Mouse (Mus musculus): ENCODE results near the gene Dnmt3a. TPM values are rescaled to one million over a fixed set of nuclear protein-coding genes. Genes with fewer than 3 reads are reported as not detected.

Gene Dnmt3a
- total and polyA plus RNA-seq, 2 experiments from 2014 or later: 31.7 to 76.0 TPM

- peak; percentile 7 for DNase-seq (ENCODE audit: low spot score)
- H3K27me3 ChIP-seq (ENCODE audit: control insufficient read depth, insufficient read depth, low read length): no peaks in the 10 kb centered on the region
- H3K27ac ChIP-seq (ENCODE audit: low read depth): peak overlapping the region; percentile 80
- no peak for ATAC-seq (ENCODE audit: insufficient read depth, low read depth)
- peak overlapping the region; percentile 55 for H3K4me2 ChIP-seq (ENCODE audit: low read depth, low read length)
- no peaks in the 10 kb centered on the region for H3K9me3 ChIP-seq (replicated peaks; ENCODE audit: control insufficient read depth, low read length)
- 0 out of 2 replicates have a peak overlapping the region, but pooled peaks have one; percentile 10 for H3K4me3 ChIP-seq (ENCODE audit: low read depth, low read length)
- TF ChIP-seq CTCF (IDR thresholded peaks at IDR 0.05; ENCODE audit: low read depth) (no peak), EP300 (IDR thresholded peaks at IDR 0.05; ENCODE audit: low read depth) (no peak)
- peak overlapping the region; percentile 43; the same call in 1 of the 2 replicates for H3K9ac ChIP-seq (replicated peaks; ENCODE audit: low read depth, low read length)
- peaks cover 35% of the 10 kb centered on the region for H3K4me1 ChIP-seq (ENCODE audit: control insufficient read depth, insufficient read depth)
- 41% methylated on average over 7 of the region's 7 CpGs for WGBS
- peaks cover 31% of the 10 kb centered on the region for H3K36me3 ChIP-seq (replicated peaks; ENCODE audit: control insufficient read depth, insufficient read depth, low read length)
Observed at GRCm38 (mm10) chr12:3833059-3833760, 27.4 kb downstream of the Dnmt3a start.

GRCm38 (mm10) chr12:3833851-3834273 lies 28.1 kb downstream of the Dnmt3a start:
- TF ChIP-seq CTCF (IDR thresholded peaks at IDR 0.05; ENCODE audit: low read depth): no peak
- TF ChIP-seq EP300 (IDR thresholded peaks at IDR 0.05; ENCODE audit: low read depth): no peak
- ATAC-seq (ENCODE audit: insufficient read depth, low read depth): peak; percentile 79
- Histone ChIP-seq H3K9me3 (replicated peaks; ENCODE audit: control insufficient read depth, low read length) (no peaks in the 10 kb centered on the region), H3K36me3 (replicated peaks; ENCODE audit: control insufficient read depth, insufficient read depth, low read length) (peaks cover 38% of the 10 kb centered on the region), H3K4me1 (ENCODE audit: control insufficient read depth, insufficient read depth) (peaks cover 35% of the 10 kb centered on the region), H3K27ac (ENCODE audit: low read depth) (peak overlapping the region; percentile 80), H3K4me2 (ENCODE audit: low read depth, low read length) (peak overlapping the region; percentile 55), H3K27me3 (ENCODE audit: control insufficient read depth, insufficient read depth, low read length) (no peaks in the 10 kb centered on the region), H3K9ac (replicated peaks; ENCODE audit: low read depth, low read length) (peak overlapping the region; percentile 43), H3K4me3 (ENCODE audit: low read depth, low read length) (peak overlapping the region; percentile 10; the same call in 1 of the 2 replicates)
- WGBS: 2% methylated on average over 8 of the region's 8 CpGs
- DNase-seq (ENCODE audit: low spot score): peak; percentile 79

- TF ChIP-seq CTCF (IDR thresholded peaks at IDR 0.05; ENCODE audit: low read depth) (peak; percentile 67), EP300 (IDR thresholded peaks at IDR 0.05; ENCODE audit: low read depth) (no peak)
- ATAC-seq (ENCODE audit: insufficient read depth, low read depth): peak; percentile 64
- H3K27ac ChIP-seq (ENCODE audit: low read depth): peak overlapping the region; percentile 80
- no peaks in the 10 kb centered on the region for H3K27me3 ChIP-seq (ENCODE audit: control insufficient read depth, insufficient read depth, low read length)
- H3K9ac ChIP-seq (replicated peaks; ENCODE audit: low read depth, low read length): peak overlapping the region; percentile 43
- H3K36me3 ChIP-seq (replicated peaks; ENCODE audit: control insufficient read depth, insufficient read depth, low read length): peaks cover 41% of the 10 kb centered on the region
- DNase-seq (ENCODE audit: low spot score): peak; percentile 45
- peak overlapping the region; percentile 55 for H3K4me2 ChIP-seq (ENCODE audit: low read depth, low read length)
- peak overlapping the region; percentile 10; the same call in 1 of the 2 replicates for H3K4me3 ChIP-seq (ENCODE audit: low read depth, low read length)
- peaks cover 35% of the 10 kb centered on the region for H3K4me1 ChIP-seq (ENCODE audit: control insufficient read depth, insufficient read depth)
- 13% methylated on average over 21 of the region's 21 CpGs for WGBS
- H3K9me3 ChIP-seq (replicated peaks; ENCODE audit: control insufficient read depth, low read length): no peaks in the 10 kb centered on the region
Observed at GRCm38 (mm10) chr12:3834373-3835314, 28.8 kb downstream of the Dnmt3a start.

GRCm38 (mm10) chr12:3835576-3835975 lies 29.8 kb downstream of the Dnmt3a start:
- H3K4me2 ChIP-seq (ENCODE audit: low read depth, low read length): no peak overlapping the region
- H3K4me3 ChIP-seq (ENCODE audit: low read depth, low read length): no peak overlapping the region
- H3K4me1 ChIP-seq (ENCODE audit: control insufficient read depth, insufficient read depth): peaks cover 35% of the 10 kb centered on the region
- no peaks in the 10 kb centered on the region for H3K9me3 ChIP-seq (replicated peaks; ENCODE audit: control insufficient read depth, low read length)
- ATAC-seq (ENCODE audit: insufficient read depth, low read depth): no peak
- H3K27ac ChIP-seq (ENCODE audit: low read depth): no peak overlapping the region
- no peak for TF ChIP-seq EP300 (IDR thresholded peaks at IDR 0.05; ENCODE audit: low read depth)
- no peak for TF ChIP-seq CTCF (IDR thresholded peaks at IDR 0.05; ENCODE audit: low read depth)
- no peaks in the 10 kb centered on the region for H3K27me3 ChIP-seq (ENCODE audit: control insufficient read depth, insufficient read depth, low read length)
- 15% methylated on average over 2 of the region's 2 CpGs for WGBS
- no peak for DNase-seq (ENCODE audit: low spot score)
- H3K36me3 ChIP-seq (replicated peaks; ENCODE audit: control insufficient read depth, insufficient read depth, low read length): peaks cover 50% of the 10 kb centered on the region
- no peak overlapping the region for H3K9ac ChIP-seq (replicated peaks; ENCODE audit: low read depth, low read length)

DNA sequence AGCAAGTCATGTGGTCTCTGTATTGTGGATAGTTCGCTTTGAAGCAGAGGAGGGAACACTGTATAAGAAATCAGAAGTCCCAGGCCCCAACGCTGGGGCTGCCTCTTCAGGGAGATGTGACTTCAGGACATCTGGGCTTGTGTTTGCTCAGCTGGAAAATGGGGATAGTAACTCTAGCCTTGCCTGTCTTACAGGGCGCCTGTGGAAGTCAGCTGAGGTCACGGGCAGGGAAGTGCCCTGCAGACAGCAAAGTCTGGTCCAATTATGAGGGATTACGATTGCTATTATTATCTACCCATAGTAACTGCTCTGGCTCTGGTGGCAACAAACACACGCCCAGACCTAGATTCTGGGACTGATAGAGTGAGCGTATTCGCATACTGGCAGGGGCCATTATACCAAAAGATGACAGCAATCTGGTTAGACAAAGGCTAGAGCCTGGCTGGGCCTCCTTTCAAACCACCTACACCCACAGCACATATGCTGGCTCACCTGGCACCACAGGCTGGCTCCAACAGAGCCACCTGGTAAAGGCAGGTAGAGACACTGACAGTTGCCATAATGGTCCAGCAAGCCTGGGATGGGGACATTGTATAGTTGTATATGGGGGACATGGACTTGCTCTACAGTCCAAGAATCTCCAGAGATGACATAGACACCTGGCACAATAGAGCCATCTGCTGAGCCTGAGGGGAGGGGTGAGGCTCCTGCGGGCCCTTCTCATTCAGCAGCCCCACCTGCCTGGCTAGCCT lies 31.4 kb downstream of the Dnmt3a start:
- no peak overlapping the region for H3K27ac ChIP-seq (ENCODE audit: low read depth)
- no peak for DNase-seq (ENCODE audit: low spot score)

More for the DNA sequence above, 31.4 kb downstream of the Dnmt3a start:
- Histone ChIP-seq H3K4me2 (ENCODE audit: low read depth, low read length) (no peak overlapping the region), H3K36me3 (replicated peaks; ENCODE audit: control insufficient read depth, insufficient read depth, low read length) (peaks cover 65% of the 10 kb centered on the region), H3K4me1 (ENCODE audit: control insufficient read depth, insufficient read depth) (peaks cover 35% of the 10 kb centered on the region), H3K4me3 (ENCODE audit: low read depth, low read length) (no peak overlapping the region), H3K9ac (replicated peaks; ENCODE audit: low read depth, low read length) (no peak overlapping the region), H3K9me3 (replicated peaks; ENCODE audit: control insufficient read depth, low read length) (no peaks in the 10 kb centered on the region), H3K27me3 (ENCODE audit: control insufficient read depth, insufficient read depth, low read length) (no peaks in the 10 kb centered on the region)
- WGBS: 72% methylated on average over 9 of the region's 9 CpGs
- no peak for ATAC-seq (ENCODE audit: insufficient read depth, low read depth)
- no peak for TF ChIP-seq CTCF (IDR thresholded peaks at IDR 0.05; ENCODE audit: low read depth)
- no peak for TF ChIP-seq EP300 (IDR thresholded peaks at IDR 0.05; ENCODE audit: low read depth)
